Mouse (Mus musculus) embryo, embryonic 10.5 days (tissue): ENCODE results near the gene Olfr263.

Experiments
- DNase-seq: peaks from one replicate; pipeline ENCODE4 v3.0.0-alpha.2; 2015; ENCODE audit warnings: low spot score

Gene Olfr263

DNA sequence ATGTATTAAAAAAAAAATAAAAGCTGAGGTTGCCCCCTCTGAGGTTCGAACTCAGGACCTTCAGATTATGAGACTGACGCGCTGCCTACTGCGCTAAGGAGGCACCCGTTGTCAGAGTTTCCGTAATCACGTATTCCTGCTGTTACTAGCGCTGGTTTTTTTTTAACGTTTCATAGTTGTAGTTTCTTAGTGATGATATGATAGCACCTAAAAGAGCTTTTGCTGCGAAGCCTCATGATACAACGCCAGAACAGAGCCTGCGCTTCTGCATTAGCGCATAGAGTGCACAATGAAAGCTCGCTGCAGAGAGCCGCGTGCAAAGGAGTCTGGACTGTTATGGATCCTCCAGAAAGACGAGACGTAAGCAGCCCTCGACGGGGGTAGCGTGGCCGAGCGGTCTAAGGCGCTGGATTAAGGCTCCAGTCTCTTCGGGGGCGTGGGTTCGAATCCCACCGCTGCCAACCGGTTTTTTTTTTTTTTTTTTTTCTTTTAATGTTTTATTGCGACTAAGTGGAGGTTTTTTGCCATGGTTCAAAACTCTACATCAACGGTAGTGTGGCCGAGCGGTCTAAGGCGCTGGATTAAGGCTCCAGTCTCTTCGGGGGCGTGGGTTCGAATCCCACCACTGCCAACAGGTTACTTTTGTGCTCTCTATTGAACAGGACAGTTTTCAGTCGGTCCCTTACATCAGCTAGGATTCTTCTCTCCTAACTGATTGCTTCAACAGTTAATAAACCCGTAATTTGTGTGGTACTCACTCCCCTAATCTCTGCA is 40.4 kb downstream of the Olfr263 start:
- peak; percentile 91 for DNase-seq

DNA sequence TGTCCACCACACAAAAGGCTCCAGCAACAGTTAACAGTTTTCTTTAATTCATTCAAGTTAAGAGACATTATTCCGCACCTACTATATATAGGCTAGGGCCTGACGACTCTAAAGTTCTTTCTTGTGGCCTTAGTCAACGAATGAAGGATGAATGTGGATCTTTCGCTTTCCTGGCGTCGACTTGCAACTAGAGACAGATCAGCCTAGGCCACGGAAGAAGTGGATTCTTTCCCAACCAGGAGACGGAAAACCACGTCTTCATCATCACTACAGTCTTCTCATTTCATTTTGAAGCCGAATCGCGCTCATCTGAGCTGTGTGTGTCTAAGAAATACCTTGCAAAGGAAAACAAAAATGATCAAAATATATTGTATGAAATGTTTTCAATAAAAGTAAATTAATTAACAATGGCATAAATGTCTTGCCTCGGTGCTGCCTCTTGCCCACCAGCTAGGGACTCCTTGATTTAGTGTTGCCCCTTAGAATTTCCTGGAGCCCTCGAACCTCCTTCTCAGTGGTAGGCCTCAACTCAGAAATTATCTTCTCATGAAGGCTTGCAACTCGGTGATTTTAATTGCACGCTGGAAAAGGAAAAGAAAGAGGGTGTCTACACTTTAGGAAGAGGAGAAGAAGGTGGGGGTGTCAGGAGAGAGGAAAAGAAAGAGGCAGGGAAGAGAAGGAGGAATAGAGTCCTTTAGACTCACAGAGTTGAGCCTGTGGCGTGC is 41.2 kb downstream of the Olfr263 start:
- DNase-seq, result no peak

DNA sequence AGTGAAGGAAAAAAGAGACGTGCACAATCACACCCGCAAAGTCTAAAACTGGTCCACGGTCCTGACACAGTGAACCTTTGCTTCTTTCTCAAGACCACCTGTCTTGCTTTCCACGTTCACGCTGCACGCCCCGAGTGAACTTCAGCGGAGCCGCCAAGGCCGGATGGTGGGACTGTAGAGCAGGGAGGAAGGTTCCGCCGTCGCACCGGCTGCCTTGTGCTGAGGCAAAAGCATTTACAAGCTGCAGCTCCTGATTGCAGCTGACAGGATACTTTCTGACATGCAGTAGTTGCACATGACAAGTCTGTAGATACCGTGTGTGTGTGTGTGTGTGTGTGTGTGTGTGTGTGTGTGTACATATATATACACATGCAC is 41.7 kb downstream of the Olfr263 start:
- peak; percentile 48 for DNase-seq

DNA sequence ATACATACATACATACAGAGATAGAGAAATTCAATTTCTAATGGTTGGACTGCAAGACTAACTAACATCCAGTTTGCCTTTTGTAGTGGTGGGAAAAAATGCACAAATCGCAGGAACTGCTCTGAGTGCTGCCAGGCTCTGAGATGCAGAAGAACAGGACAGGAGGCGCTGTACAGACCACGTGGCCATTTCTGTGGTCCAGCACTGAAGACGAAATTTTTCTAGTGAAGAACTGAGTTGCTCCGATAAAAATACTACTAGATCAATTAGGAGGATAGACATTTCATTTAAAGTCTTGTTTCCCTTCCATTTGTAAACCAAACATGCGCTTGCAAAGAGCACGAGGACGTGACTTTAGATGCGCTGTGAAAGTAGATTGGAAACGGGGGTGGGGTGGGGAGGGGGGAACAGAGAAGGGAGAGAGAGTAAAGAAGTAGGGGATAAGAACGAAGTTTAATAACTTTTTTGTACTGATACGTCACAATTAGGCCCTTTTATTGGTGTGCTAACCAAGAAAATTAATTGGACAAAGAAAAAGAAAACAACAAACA is 42.2 kb downstream of the Olfr263 start:
- peak; percentile 84 for DNase-seq

DNA sequence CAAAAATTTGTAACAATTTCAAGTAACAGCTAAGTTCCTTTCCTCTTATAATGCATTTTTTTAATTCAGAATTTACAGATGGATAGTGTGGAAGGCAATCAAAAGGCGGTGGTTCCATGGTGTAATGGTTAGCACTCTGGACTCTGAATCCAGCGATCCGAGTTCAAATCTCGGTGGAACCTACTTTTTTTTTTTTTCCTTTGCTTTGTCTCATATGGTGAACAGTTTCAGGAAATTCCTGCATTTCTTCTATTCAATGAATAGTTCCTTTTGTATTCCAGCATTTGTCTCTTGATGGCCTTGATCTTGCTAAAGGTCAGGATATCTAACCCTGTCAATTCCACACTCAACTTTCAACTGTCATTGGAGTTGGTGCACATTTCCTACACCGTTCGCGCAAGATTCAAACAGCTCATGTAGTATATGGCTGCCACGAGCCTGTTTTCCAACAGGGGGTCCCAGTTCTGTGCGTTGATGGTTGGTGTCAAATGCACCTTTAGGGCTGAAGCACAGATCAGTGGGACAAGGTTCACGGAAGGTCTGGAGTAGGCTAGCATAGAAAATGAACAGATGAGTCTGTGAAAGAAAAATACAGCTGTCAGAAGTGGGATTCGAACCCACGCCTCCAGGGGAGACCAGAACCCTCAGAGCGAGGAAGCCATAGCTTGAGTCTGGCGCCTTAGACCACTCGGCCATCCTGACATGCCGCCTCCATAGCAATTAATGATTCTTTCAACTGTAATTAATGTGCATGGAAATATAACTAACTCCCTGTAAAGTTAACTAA is 43.0 kb downstream of the Olfr263 start:
- peak; percentile 93 for DNase-seq

DNA sequence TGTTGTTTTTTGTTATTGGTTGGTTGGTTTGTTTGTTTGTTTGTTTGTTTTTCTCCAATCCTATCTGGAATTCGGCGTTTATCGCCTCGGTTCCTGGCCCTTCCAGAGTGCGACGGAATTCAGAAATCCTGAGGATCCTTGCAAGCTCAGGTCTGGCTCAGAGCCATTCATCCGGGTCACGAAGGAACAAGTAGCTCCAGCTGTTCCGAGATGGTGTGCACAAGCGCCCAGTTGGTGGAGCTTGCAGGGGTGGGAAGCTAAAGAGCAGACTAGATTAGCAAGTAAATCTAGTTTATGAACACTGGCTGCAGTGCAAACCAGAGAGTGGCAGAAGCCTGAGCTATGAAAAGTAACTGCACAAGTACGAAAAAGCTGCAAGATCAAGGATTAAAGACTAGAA is 43.6 kb downstream of the Olfr263 start:
- peak; percentile 87 for DNase-seq

DNA sequence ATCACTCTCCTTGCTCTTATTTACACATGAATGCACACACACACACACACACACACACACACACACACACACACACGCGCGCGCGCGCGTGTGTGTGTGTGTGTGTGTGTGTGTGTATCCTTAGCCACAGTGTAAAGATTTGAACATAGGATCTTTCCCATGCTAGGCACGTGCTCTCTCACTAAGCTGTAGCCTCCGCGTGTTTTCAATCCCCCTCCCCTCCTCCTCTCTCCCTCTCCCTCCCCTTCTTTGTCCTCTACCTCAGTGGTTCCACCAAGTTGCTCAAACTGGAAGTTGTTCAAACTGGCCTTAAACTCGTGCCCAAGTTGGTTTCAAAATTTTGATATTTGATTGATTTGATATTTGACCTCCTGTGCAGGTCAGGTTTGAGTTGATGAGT is 47.3 kb downstream of the Olfr263 start:
- DNase-seq, result no peak

DNA sequence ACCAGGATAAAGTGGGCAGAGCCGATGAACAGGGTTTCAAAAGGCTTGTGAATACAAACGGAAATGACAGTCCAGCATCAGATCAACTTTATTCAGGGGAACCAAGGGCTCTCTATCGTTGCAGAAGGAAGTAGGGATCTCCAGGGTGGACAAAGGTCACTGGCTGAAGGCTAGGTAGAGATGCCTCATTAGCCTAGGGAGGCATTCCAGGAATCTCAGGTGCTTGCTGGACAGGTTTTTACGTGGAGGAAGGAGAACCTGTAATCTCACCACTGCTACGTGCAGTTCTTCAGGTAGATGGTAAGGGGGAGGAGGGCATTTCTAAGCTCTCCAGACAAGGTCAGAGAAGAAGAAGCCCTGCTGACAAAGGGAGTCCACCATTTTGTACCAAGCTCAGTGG is 48.2 kb downstream of the Olfr263 start:
- DNase-seq, result peak; percentile 14

DNA sequence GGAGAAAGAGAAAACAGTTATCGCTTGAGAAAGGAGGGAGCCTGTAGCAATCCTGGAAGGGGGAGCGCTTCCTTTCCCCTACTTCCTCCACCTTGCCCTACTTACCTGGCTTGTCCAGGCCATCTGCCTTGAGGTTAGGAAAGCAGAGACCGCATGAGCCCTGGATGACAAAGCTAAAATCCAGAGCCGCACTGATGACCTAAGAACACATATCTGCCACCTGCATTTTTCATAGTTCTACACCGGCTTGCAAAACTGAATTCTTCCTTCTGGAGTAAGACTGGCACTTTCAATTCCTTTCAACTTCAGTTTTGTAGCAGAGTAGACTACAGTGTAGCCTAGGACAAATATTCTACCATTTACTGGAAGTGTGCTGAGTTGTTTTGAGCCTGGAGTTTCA is 48.9 kb downstream of the Olfr263 start:
- no peak for DNase-seq

DNA sequence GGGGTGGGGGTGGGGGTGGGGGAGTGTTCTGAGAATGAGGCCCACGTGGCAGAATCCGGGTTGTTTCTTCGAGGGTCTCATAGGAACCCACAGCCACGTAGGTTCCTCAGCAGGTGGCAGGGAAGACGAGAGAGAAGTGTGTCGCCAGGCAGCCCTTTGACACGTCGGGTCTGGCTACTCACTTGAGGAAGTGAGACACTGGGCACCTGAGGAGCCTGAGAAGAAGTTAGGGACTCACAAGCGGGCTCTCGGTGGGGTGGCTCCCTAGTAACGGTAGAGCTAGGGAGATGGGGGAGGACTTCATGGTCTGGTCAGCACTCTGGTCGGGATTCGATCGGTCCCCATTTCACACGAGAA is 49.9 kb downstream of the Olfr263 start, which contains the start of gene Trim27:
Trim27 (plus strand) TSS at position 79 of the 357 bp plus-strand sequence.
- DNase-seq, result no peak

DNA sequence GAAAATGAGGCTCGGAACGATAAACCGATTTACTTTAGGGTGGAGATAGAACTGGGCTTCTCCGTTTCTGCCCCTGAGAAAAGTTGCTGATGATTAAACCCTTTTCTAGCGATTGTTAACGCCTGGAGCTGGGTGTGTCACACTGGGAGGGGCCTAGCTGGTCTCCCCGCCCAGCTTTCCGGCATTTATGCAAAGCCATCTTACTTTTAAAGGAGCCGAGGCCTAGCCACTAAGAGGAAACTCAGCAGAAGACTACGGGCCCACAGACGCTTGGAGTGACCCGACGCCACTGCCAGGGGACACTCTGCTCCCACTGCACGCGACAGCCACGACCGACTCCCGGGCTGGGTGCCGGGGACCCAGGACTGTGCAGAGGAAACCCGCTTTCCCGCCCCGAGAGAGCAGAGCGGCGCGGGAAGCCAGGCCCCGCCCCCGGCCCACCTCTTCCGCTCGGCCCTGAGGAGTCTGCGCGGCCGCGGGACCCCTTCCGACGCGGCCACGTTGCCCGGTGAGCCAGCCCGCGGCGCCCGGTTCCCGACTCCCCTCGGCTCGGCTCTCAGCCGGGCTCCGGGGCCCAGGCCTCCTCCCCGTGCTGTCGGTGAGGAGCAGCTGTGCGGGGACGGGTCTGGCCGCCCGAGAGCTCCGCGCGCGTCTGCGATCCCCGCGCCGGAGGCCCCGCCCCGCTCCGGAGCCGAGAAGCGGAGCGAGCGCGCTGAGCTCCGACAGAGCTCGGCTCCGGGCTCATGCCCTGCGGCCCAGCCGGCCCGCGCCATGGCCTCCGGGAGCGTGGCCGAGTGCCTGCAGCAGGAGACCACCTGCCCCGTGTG is 50.5 kb downstream of the Olfr263 start:
- peak; percentile 95 for DNase-seq

DNA sequence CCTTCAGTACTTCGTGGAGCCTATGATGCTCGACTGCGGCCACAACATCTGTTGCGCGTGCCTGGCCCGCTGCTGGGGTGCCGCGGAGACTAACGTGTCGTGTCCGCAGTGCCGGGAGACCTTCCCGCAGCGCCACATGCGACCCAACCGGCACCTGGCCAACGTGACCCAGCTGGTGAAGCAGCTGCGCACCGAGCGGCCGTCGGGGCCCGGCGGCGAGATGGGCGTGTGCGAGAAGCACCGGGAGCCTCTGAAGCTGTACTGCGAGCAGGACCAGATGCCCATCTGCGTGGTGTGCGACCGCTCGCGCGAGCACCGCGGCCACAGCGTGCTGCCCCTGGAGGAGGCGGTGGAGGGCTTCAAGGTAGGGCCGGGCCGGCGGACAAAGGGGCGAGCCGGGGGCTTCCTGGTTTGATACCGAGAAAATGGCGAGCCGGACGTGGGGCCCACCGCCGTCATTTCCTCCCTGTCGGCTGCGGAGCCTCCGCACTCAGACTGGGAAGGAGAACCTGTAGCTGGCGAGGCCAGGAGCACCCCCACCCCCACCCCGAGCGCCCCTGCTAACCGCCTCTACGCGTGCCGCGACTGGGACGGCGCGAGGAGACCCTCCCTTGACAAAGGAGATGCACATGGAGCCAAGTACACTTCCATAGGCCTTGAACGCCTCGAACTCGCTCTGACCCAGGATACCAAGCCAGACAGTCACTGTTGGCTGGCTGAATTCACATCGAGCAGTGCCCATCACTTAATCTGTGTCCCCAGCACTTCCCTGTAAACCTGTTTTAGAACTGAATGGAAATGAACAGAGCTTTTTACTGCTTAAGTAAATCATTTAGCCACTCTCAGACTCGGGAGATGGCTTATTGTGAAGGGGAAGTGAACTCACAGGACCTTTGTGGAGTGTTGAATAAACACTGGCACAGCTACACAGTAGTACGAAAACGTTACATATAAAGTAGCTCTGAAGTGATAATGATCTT is 51.4 kb downstream of the Olfr263 start:
- peak; percentile 69 for DNase-seq

DNA sequence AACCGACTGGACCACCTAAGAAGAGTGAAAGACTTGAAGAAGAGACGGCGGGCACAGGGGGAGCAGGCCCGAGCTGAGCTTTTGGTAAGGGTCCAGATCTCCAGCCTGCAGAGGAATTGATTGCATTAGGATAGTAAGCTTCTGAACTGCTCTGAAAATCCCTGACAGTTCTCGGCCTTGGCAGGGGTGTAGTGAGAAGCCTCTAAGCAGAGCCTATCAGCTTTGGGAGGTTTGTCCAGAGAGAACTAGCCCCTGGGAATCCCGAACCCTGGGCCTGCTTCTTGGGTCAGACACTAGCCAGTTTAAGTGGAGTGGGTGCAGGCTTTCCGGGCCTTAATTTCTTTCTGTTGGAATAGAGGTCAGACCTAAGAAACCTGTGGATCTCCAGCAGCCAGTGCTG is 52.6 kb downstream of the Olfr263 start:
- DNase-seq, result no peak

DNA sequence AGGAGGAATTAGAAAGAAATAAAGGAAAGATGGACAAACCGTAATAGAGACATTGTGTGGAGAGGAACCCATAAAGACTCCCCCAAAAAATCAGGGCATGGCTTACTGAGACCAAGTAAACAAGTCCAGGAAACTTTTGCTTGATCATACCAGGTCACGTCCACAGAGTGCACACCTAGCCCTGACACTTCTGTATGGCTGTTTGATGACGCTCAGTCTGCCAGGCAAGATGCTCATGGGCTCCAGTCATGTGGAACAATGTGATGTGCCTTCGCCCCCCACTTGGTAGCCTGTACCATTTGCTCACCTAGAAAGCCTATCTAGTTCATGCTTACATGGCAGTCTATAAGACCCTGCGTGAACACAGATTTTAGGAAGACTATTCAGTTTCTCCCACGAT is 53.6 kb downstream of the Olfr263 start:
- no peak for DNase-seq

DNA sequence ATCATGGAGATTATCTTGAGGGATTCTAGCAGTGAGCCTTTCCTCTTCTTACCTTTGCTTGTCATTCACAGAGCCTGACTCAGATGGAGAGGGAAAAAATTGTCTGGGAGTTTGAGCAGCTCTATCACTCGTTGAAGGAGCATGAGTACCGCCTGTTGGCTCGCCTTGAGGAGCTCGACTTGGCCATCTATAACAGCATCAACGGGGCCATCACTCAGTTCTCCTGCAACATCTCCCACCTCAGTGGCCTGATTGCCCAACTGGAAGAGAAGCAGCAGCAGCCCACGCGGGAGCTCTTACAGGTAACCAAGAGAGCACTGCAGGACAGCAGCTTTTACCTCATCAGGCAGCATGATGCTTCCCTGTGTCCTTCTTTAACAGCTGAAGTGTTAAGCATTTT is 54.2 kb downstream of the Olfr263 start:
- DNase-seq, result no peak

DNA sequence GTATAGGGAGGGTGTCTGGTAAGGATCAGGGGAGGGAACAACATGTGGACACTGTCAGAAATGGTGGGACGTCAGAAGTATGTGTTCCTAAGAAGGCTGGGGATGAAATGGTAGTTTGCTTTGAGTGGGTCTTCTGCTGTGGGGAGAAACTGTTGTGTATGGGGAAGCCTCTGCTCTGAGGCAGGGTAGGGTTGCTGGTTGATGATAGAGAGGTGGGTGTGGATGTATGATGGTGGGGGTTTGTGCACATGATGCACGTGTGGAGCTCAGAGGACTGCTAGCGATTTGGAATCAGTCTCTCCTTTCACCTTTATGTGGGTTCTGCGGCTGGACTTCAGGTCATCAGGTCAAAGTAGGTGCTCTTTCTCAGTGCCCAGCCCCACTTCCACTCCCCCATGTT is 56.1 kb downstream of the Olfr263 start:
- DNase-seq, result no peak
